Mouse (Mus musculus): Measurements from ENCODE around the gene Kcnq1. TPM values are rescaled to one million over a fixed set of nuclear protein-coding genes. Genes with fewer than 3 reads are reported as not detected.

Kcnq1 gene
- total and polyA plus RNA-seq, 3 experiments: 0.63 to 0.96 TPM; not detected in 1

DNA sequence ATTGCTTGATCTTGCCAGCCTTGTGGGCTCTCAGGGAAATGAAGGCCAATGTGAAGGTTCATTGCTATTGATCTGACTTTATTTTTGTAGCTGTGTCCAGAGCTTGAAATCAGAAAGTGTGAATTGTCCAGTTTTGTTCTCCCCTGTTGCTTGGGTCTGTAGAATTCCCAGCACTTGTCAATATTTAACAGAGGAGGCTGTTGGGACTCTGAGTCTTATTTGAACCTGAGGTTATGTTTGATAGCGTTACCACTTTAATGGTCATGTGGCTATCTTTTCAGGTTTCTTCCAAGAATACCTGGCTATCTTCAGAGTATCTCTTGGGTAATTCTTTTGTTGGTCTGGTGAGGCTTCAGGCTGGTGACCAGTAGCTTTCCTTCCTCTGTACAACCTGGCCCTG, 201.8 kb downstream of the Kcnq1 start:
- no peak for TF ChIP-seq ELF1 (IDR thresholded peaks at IDR 0.05; ENCODE audit: low read depth, low read length)
- TF ChIP-seq RAD21 (IDR thresholded peaks at IDR 0.05; ENCODE audit: low read depth, low read length): no peak
- no peak for TF ChIP-seq ZMIZ1 (IDR thresholded peaks at IDR 0.05; ENCODE audit: low read depth, low read length)
- no peak for TF ChIP-seq POLR2AphosphoS5 (IDR thresholded peaks at IDR 0.05; ENCODE audit: borderline replicate concordance, low read depth, low read length)
- no peak for TF ChIP-seq MEF2A (IDR thresholded peaks at IDR 0.05; ENCODE audit: extremely low read depth, insufficient replicate concordance, low read depth, low read length, poor library complexity, severe bottlenecking)
- no peak for TF ChIP-seq JUND (IDR thresholded peaks at IDR 0.05; ENCODE audit: low read depth, low read length)
- Histone ChIP-seq H3K27ac (ENCODE audit: control insufficient read depth, low read depth, low read length) (no peak overlapping the region), H3K36me3 (ENCODE audit: control insufficient read depth in 1 of 2, insufficient read depth in 2 of 2, low read length in 2 of 2) (no peaks in the 10 kb centered on the region), H3K9ac (ENCODE audit: control insufficient read depth, low read depth, low read length, poor library complexity, severe bottlenecking) (no peak overlapping the region), H3K4me3 (ENCODE audit: control insufficient read depth in 1 of 2, insufficient read depth in 1 of 2, low read depth in 2 of 2, low read length in 2 of 2) (no peak overlapping the region), H3K4me1 (ENCODE audit: control insufficient read depth in 1 of 2, insufficient read depth in 2 of 2, low read length in 2 of 2) (no peaks in the 10 kb centered on the region), H3K9me3 (replicated peaks; ENCODE audit: insufficient read depth, low read length) (no peaks in the 10 kb centered on the region), H3K79me2 (ENCODE audit: control insufficient read depth, insufficient read depth, low read length, poor library complexity) (no peaks in the 10 kb centered on the region), H3K27me3 (ENCODE audit: control insufficient read depth in 1 of 2, insufficient read depth in 2 of 2, low read length in 2 of 2) (no peaks in the 10 kb centered on the region)
- no peak for DNase-seq (ENCODE audit: low read depth, low spot score)

DNA sequence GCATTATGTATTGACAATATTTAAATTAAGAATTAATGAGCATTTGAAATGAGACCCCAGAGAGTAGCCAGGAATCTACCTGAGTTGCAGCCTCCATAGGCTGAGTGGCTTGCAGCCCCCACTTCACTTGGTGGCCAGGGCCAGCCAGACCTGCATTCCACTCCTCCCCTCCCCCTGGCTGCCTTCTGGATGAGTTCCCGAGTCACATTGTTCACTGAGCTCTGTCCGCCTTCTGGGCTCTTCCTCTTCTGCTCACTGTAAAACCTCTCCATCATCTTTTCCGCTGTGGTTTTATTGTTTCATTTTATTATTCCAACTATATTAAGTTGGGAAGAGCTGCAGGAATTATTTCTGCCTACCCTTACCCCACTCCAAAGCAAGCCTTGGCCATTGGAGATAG, 204.1 kb downstream of the Kcnq1 start:
- Histone ChIP-seq H3K36me3 (ENCODE audit: control insufficient read depth in 1 of 2, insufficient read depth in 2 of 2, low read length in 2 of 2) (no peaks in the 10 kb centered on the region), H3K27me3 (ENCODE audit: control insufficient read depth in 1 of 2, insufficient read depth in 2 of 2, low read length in 2 of 2) (no peaks in the 10 kb centered on the region)
- TF ChIP-seq CTCF (IDR thresholded peaks at IDR 0.05 in 2 of 3, conservative IDR thresholded peaks at IDR 0.05 in 1 of 3; ENCODE audit: control insufficient read depth in 1 of 3, insufficient read depth in 1 of 3, low read depth in 2 of 3, low read length in 3 of 3, poor library complexity in 1 of 3, severe bottlenecking in 1 of 3) (no peak), E2F4 (IDR thresholded peaks at IDR 0.05; ENCODE audit: borderline replicate concordance, low read depth, low read length) (no peak), USF2 (IDR thresholded peaks at IDR 0.05; ENCODE audit: borderline replicate concordance in 1 of 2, insufficient read depth in 1 of 2, low read depth in 1 of 2, low read length in 2 of 2) (no peak), CHD2 (IDR thresholded peaks at IDR 0.05; ENCODE audit: low read length) (no peak), RAD21 (IDR thresholded peaks at IDR 0.05; ENCODE audit: low read depth, low read length) (no peak)

DNA sequence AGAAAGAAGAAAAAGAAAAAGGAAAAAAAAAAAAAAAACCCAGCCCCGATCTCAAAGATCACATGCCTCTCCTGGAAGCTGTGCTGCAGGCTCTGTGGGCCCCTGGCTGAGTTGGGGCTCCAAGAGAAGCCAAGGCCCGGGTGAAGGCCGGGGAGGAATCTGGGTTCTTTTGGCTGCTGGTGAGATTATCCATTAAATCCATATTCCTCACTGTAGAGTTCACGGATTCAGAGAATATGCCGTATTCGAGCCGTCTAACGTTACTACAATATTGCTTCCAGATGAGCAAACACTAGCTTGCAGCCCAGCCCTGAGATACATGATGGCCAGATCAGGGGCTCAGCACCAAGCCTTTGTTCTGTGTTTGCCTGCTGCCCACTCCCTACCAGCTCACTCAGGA, 204.7 kb downstream of the Kcnq1 start:
- H3K27me3 ChIP-seq (ENCODE audit: control insufficient read depth in 1 of 2, insufficient read depth in 2 of 2, low read length in 2 of 2): no peaks in the 10 kb centered on the region
- no peak overlapping the region for H3K4me3 ChIP-seq (ENCODE audit: control insufficient read depth in 1 of 2, insufficient read depth in 1 of 2, low read depth in 2 of 2, low read length in 2 of 2)
- H3K9ac ChIP-seq (ENCODE audit: control insufficient read depth, low read depth, low read length, poor library complexity, severe bottlenecking): no peak overlapping the region
- H3K79me2 ChIP-seq (ENCODE audit: control insufficient read depth, insufficient read depth, low read length, poor library complexity): no peaks in the 10 kb centered on the region
- H3K36me3 ChIP-seq (ENCODE audit: control insufficient read depth in 1 of 2, insufficient read depth in 2 of 2, low read length in 2 of 2): no peaks in the 10 kb centered on the region
- TF ChIP-seq BHLHE40 (IDR thresholded peaks at IDR 0.05; ENCODE audit: borderline replicate concordance, low read depth, low read length) (no peak), CTCF (IDR thresholded peaks at IDR 0.05 in 2 of 3, conservative IDR thresholded peaks at IDR 0.05 in 1 of 3; ENCODE audit: control insufficient read depth in 1 of 3, insufficient read depth in 1 of 3, low read depth in 2 of 3, low read length in 3 of 3, poor library complexity in 1 of 3, severe bottlenecking in 1 of 3) (no peak), GABPA (IDR thresholded peaks at IDR 0.05; ENCODE audit: low read depth, low read length) (no peak), RAD21 (IDR thresholded peaks at IDR 0.05; ENCODE audit: low read depth, low read length) (no peak), ETS1 (IDR thresholded peaks at IDR 0.05; ENCODE audit: low read depth, low read length) (no peak), MAZ (IDR thresholded peaks at IDR 0.05; ENCODE audit: low read depth, low read length) (no peak), POLR2A (IDR thresholded peaks at IDR 0.05; ENCODE audit: control insufficient read depth in 1 of 2, insufficient read depth in 1 of 2, low read depth in 1 of 2, low read length in 2 of 2, poor library complexity in 1 of 2) (no peak), POLR2AphosphoS5 (IDR thresholded peaks at IDR 0.05; ENCODE audit: borderline replicate concordance, low read depth, low read length) (no peak)
- H3K9me3 ChIP-seq (replicated peaks; ENCODE audit: insufficient read depth, low read length): no peaks in the 10 kb centered on the region
- no peak for DNase-seq (ENCODE audit: low read depth, low spot score)
- no peaks in the 10 kb centered on the region for H3K4me1 ChIP-seq (ENCODE audit: control insufficient read depth in 1 of 2, insufficient read depth in 2 of 2, low read length in 2 of 2)
- H3K27ac ChIP-seq (ENCODE audit: control insufficient read depth, low read depth, low read length): no peak overlapping the region

More for the DNA sequence above, 204.1 kb downstream of the Kcnq1 start:
- no peaks in the 10 kb centered on the region for H3K4me1 ChIP-seq (ENCODE audit: control insufficient read depth in 1 of 2, insufficient read depth in 2 of 2, low read length in 2 of 2)
- no peaks in the 10 kb centered on the region for H3K9me3 ChIP-seq (replicated peaks; ENCODE audit: insufficient read depth, low read length)
- no peaks in the 10 kb centered on the region for H3K79me2 ChIP-seq (ENCODE audit: control insufficient read depth, insufficient read depth, low read length, poor library complexity)
- no peak overlapping the region for H3K27ac ChIP-seq (ENCODE audit: control insufficient read depth, low read depth, low read length)
- H3K9ac ChIP-seq (ENCODE audit: control insufficient read depth, low read depth, low read length, poor library complexity, severe bottlenecking): no peak overlapping the region
- H3K4me3 ChIP-seq (ENCODE audit: control insufficient read depth in 1 of 2, insufficient read depth in 1 of 2, low read depth in 2 of 2, low read length in 2 of 2): no peak overlapping the region
- DNase-seq (ENCODE audit: low read depth, low spot score): no peak

Data from MEL (cell line).